Mouse (Mus musculus) fibroblast of lung, adult 2 months (primary cell): Measurements from ENCODE around the gene Faf1.

ENCODE experiments used
- DNase-seq: peaks from one replicate; pipeline ENCODE4 v3.0.0-alpha.2; 2011; ENCODE audit warnings: low read depth

Gene Faf1

GRCm38 (mm10) chr4:109979461-109980320 is 303.3 kb downstream of the Faf1 start:
- DNase-seq, result no peak

- no peak for DNase-seq
Measured at GRCm38 (mm10) chr4:109980321-109981082, 304.1 kb downstream of the Faf1 start.

GRCm38 (mm10) chr4:109981083-109981870 is 304.9 kb downstream of the Faf1 start:
- no peak for DNase-seq

- DNase-seq, result no peak
Measured at GRCm38 (mm10) chr4:109981871-109982680, 305.7 kb downstream of the Faf1 start.

- no peak for DNase-seq
Measured at GRCm38 (mm10) chr4:109982681-109983265, 306.4 kb downstream of the Faf1 start.

- DNase-seq, result no peak
Measured at GRCm38 (mm10) chr4:109983281-109984001, 307.1 kb downstream of the Faf1 start.

- no peak for DNase-seq
Measured at GRCm38 (mm10) chr4:109984011-109984411, 307.6 kb downstream of the Faf1 start.

GRCm38 (mm10) chr4:109984496-109985423 is 308.4 kb downstream of the Faf1 start:
- no peak for DNase-seq

GRCm38 (mm10) chr4:109985424-109986172 is 309.2 kb downstream of the Faf1 start:
- no peak for DNase-seq

GRCm38 (mm10) chr4:109986301-109986700 is 309.9 kb downstream of the Faf1 start:
- DNase-seq, result no peak

- no peak for DNase-seq
Measured at GRCm38 (mm10) chr4:109986748-109987355, 310.5 kb downstream of the Faf1 start.

GRCm38 (mm10) chr4:109987560-109988362 is 311.4 kb downstream of the Faf1 start:
- no peak for DNase-seq

GRCm38 (mm10) chr4:109988411-109988810 is 312.0 kb downstream of the Faf1 start:
- no peak for DNase-seq

GRCm38 (mm10) chr4:109989213-109989612 is 312.8 kb downstream of the Faf1 start:
- no peak for DNase-seq

GRCm38 (mm10) chr4:110006044-110006443 is 329.7 kb downstream of the Faf1 start:
- DNase-seq, result no peak
